Mouse (Mus musculus) erythroblast, adult 5-6 weeks (primary cell): ENCODE data around the gene Dusp14. TPM values are rescaled to one million over a fixed set of nuclear protein-coding genes. Genes with fewer than 3 reads are reported as not detected.

ENCODE experiments used
- ATAC-seq: replicated peaks from 2 replicates; pipeline ENCODE4 v1.8.0; 2016; ENCODE audit warnings: moderate number of reproducible peaks, mild to moderate bottlenecking, moderate TSS enrichment, inconsistent platforms; ENCODE audit not compliant: poor library complexity, low FRiP score, severe bottlenecking
- total RNA-seq, 2 experiments: library from RNA; stranded (forward) in 1 of 2; stranded (reverse) in 1 of 2; fragments of 150-400 nt in 1 of 2; fragments of 200-764, 138-1000 nt in 1 of 2; gene quantifications; 2 replicates each; pipeline versions ENCODE4 v1.2.3 to v1.2.4; 2015 to 2017; ENCODE audit warnings: low replicate concordance in 2 of 2

Gene Dusp14
- total RNA-seq, 2 experiments from 2014 or later: not detected

DNA sequence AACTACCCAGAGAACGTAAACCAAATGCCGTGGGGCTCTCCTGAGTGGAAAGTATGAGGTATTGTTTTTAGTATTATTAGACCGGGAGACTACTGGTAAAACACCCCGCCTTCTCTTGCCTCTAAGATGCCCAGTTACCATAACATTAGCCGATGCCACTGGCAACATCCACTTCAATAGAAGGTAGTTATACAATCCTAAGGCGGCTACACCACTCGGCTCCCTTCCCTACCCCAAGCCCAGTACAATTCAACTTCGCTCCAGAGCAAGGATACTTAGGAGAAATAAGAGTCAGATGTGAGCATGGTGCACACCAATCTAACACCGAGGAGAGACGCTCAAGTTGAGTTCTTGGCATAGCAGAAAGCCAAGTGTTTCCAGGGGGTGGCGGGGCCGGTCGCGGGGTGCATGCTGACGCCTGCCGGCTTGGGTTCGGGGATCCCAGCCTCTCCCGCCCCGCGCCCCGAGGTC lies 1.3 kb downstream of the Dusp14 start:
- ATAC-seq: no peak

DNA sequence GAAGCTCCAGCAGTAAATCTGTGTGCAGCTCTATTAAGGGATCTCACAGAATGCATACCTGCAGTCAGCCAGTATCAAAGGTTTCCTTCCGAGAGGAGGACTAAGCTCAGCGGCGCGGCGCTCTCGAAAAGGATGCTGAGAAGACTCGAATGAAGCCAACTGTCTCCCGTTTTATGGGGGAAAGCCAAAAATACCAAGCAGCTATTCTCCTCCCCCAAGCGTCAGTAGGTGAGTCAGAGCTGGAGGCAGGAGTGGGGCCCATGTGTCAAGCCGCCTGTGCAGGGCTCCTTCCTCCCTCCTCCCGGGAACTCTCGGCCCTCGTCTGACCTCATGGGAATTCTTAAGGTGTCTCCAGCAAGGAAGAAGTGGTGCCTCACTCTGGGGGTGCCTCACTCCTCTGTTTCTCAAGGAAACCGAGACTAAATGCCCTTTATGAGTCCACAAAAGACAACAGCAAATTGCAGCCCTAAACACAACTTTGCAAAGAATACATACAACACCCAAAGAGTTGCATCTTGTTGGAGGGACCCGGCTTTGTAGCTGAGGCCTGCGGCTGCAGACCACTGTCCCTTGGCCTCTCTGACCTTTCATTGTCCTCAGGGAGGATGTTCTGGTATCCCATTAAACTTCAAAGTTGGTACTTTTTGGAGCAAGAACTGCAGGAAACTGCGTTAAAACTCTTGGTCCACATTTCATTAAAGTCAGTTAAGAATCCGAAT lies 2.0 kb downstream of the Dusp14 start:
- ATAC-seq: no peak

DNA sequence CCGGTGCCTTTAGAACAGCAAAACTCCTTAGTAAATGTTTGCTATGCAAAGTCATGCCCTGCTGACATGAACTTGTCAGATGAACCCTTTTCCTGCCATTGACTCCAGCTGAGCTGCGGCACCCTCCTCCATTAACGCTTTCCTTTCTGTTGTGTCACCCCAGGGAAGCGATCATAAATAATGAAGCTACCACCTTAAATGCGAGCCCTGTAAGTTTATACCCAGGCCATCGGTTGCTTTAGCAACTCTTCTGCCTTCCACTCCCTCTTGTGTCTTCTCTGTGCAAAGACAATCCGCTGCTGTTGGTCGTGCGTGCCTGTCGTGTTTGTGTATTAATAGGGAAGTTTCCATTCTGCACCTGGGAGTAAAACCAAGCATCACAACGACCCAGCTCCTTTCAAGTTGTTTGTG lies 3.0 kb downstream of the Dusp14 start:
- no peak for ATAC-seq

DNA sequence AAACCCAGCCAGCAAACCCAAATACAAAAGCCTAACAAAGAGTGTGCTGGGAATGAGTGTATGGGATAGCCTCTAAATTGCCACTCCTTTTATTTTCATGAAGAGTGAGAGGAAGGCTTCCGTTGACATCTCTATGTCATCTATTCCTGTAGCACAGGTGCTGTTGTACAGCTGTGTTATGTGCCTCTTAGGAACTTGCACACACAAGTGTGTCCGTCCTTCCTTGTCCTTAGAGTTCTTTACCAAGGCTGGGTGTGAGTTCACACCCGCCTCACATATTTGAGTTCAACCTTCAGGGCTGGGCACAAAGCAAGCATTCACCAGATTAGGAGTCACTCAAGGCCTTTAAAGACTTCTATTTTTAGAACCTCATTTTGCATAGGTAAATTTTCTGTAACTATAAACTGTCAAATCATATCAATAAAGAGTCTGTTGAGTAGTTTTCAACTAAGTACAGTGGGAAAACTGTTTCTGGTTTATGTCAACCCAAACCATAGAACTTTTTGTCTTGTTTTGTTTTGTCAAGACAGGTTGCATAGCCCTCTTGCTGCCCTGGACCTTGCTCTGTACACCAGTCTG lies 5.3 kb downstream of the Dusp14 start:
- no peak for ATAC-seq

DNA sequence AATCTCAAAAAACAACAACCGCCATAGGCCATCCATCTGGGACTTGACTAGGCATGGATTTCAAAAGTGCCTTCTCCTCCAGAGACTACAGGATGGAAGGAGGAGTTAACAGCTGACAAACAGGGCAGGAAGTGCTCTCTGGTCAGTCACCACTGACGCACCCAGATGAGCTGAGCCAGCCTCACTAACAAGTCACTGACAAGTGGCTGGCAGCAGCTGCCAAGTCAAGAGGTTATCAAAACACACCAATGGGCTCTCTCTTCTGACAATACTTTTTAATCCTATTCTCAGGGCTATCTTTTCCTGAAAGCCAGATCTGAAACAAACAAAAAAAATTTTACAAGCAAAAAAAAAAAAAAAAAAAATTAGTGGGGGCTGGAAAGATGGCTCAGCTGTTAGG lies 6.3 kb downstream of the Dusp14 start:
- ATAC-seq: no peak

DNA sequence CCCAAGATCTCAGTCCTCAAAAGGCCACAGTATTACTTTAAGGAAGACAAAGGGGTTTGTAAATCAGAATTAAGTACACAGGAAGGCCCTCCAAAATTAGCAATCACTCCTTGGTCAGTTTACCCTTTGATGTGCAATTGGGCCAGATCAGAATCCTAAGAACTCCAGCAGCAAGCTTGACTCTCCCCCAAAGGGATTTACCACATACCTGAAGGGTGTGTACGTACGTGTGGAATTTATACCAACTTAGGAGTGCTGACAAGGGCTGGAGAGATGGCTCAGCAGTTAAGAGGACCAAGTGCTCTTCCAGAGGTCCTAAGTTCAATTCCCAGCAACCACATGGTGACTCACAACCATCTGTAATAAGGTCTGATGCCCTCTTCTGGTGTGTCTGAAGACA lies 7.2 kb downstream of the Dusp14 start:
- no peak for ATAC-seq

DNA sequence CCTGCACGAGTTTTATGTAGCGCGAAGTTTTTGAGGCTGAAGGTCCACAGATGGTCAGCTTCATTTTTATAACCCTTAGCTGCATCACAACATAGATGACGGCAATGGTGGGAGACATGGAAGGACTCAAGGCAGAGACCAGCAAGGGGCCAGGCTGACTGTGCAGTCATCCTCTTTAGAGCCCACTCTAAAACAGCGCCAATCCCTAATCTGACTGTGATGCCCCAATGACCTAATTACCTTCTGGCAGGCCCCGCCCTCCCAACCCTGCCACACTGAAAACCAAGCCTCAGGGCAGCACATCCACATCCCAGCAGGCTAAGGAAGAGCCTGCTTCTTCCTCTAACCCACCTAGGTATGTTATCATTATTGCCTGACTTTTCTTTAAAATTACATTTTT lies 8.4 kb downstream of the Dusp14 start:
- no peak for ATAC-seq

DNA sequence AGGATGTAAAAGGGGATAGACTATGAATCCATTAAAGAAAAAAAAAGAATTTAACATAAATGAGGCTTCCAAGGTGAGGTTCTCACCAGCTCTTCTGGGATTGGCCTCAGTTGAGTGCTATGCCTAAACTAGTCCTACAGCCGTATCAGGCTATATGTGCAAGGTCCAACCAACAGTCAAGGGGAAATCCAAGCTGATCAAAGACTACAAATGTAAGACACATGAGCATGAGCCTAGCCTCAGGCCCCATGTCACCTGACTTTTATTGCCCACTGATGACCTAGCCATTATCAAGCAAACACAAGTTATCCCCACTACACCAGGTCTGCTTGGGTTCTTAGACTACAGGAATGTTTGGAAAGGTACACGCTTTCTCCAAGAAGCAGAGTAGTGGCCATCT lies 9.3 kb downstream of the Dusp14 start:
- no peak for ATAC-seq

DNA sequence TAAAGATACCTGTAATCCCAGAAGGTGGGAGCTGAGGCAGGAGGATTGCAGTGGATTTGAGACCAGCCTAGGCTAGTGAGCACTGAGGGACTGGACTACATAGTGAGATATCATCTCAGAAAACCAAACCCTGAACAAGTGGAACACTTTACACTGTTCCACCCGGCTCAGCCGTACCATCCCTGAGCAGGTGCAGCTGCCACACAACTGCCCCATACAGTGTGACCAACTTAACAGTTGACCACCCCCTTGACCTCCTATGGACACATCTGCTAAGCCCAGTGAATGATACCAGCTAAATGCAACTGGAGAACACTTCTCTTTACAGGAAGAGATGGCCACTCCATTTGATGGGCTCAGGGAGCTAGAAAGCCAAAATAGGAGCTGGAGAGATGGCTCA lies 11.6 kb downstream of the Dusp14 start:
- ATAC-seq: no peak

DNA sequence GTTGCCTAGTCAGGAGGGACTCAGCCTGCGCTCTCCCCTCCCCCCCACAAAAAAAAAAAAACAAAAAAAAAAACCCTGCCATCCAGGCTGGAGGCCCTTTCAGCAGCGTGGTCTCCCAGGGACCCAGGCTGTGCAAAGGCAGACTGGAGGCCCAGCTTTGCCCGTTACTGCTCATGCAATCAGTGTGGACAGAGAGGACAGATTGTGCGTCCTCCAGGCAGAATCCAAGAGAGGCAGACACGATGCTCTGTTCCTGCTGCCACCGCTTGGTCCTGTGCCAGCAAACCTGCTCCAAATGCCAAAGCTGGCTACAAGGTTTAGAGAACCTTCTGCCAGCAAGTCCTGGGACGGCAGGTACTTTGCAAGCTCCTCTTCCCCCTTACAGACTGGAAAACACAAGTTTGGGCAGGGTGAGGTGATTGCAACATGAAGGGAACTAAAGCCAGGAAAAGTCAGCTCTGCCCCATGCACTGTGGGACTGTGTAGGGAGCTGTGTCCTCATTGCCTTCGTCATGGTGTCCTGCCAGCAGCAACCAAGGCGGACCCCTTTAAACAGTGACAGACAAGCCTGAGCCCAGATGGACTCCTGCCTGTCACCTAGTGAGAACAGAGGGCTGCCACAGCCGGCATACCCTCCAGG lies 15.4 kb downstream of the Dusp14 start:
- no peak for ATAC-seq

DNA sequence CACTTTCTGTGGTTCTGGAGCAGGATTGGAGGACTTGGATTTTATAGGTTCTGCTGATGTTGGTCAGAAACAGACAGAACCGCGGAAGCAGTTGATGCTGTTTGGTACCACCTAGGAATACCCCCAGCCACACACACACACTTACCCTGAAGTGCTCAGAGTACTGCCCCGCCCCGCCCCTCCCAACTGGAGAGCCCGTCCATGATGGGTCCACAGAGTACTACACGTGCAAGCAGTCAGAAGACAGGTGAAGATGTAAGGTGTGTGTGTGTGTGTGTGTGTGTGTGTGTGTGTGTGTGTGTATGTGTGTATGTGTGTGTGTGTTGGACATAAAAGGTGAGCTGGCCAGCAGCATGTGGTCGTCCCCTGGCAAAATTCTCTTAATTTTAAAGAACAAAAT lies 16.0 kb downstream of the Dusp14 start:
- ATAC-seq: no peak

DNA sequence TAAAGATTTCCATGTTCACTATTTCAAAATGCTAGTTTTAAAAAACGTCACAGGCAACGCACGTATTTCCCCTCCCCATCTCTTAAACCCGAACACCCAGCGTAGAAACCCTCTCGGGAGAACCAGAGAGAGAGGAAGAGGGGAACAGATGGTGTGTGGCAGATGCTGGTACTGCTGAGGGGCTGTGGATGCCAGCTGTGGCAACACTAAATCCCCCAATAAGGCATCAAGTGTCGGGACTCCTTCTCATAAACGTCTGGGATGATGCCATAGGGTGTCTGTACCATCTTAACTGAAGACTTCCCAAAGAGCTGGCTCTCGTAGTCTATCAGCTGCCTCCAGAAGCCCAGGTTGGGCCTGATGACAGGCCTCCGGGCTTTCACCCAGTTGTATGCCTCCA lies 20.6 kb downstream of the Dusp14 start:
- ATAC-seq: no peak

DNA sequence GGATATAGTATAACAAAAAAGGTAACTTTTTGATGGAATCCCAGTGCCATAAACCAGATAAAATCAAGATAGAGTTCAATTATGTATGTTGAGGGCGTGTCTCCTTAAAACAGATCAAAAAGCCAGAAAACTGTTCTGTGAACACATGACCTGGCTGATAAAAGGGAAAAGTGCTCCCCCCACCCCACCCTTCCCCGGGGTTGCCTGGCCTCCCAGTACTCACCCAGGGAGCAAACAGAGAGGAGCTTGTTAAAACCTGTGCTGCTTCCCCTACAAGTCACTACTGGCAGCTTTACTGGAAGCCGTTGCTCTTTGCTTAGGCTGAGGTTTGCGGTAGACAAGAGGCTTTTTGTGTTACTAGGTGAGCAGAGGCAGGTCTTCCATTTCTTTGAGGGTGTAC lies 21.8 kb downstream of the Dusp14 start:
- ATAC-seq: no peak

DNA sequence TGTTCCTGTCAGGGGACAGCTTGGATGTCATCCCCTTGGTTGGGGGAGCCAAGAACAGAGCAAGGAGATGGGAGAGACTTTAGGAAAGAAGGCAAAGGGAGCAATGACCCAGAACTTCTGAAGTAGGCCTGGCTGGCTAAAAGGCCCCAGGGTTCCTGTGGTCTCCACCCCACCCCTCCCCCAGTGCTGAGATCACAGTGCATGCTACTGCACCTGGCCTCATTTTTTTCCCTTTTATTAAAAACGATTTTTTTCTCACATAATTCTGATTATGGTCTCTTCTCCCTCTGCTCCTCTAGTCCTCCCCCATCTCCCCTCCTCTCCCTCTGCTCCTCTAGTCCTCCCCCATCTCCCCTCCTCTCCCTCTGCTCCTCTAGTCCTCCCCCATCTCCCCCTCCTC lies 24.1 kb downstream of the Dusp14 start:
- ATAC-seq: no peak

DNA sequence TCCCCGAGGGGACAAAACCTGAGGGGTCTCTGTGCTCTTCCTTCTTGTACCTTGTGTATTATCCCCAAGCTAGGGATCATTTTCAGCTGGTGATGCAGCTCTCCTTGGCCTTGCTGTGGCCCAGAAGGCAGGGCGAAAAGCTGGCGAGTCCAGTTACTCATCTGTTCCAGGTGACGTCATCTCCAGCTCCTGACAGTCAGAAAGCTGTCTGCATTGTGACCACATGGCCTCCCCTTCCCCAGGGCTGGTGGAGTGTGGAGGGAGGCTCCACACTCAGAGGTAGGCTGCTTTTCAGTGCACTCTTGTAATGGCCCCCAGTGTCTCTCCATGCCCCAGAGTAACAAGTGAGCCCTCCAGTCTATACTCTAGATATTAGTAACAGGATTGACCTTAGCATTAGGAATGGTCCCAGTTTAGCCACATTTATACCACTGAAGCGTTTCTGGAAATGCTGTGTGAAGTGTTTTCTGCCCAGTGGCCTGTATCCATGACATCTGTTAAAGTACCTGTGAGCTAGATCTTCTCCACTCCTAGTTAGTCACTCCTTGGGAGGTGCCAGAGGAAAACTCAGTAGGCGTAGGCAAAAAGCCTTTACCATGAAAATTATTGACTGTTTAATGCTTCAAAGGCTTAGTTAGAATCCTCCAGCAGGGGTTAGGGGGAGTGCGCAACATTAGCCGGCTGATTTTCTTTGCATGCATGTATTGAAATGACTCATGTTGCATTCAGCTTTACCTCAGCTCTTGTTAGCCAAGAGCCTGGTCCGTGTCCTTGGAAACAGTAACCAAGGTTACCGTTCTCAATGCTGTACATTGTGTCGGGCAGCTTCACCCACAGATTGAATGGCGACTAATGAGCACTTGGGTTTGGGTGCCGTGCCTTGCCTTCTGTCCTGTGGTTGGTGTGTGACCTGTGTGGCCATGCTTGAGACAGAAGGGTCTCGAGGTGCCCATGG lies 26.0 kb downstream of the Dusp14 start:
- ATAC-seq: no peak

DNA sequence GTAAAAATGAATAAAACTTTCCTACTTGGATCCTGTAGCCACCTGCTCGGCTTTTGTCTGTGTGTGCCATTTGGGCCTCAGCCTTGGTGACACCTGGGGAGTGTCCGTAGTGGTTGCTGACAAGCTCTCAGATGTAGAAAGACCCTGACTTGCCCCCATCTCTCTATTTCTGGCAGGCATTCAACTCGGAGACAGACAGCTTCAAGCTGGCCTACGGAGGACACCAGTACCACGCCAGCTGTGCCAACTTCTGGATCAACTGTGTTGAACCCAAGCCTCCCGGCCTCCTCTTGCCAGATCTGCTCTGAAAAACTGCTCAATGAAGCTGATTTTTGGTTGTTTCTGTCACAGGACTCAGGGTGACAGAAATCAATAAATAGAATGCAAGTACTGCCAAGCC lies 28.4 kb downstream of the Dusp14 start:
- ATAC-seq: no peak

DNA sequence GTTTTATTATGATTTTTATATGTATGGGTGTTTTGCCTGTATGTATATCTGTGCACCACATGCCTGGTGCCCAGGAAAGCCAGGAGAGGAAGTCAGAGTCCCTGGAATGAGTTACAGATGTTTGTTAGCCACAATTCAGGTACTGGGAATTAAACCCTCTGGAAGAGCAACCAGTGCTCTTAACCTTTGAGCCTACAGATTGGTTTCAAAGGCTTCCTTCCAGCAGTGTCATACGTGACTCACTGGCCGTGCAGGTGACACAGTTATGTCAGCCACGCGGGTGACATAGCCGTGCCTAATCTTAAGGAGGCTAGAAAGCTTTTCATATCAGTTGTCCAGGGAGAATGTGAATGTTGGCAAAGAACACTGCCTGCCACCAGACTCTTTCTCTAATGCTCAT lies 35.4 kb downstream of the Dusp14 start:
- ATAC-seq: no peak

DNA sequence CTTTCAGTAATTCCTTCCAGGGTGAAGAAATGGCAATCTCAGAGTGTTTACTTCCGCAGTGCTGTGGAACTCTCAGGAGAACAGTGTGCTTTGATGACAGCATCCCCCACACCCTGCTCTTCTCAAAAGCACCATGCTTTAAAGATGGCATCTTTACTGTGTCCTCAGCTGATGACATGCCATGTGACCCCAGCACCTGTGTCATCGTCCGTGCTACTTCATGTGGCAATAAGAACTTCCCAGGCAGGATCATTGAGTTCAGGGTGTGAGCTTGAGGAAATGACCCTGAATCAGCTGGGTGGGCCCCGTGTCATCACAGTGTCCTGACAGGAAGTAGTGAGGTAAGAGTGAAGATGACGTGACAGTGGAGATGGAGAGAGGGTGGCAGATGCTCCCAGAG lies 36.5 kb downstream of the Dusp14 start:
- no peak for ATAC-seq

DNA sequence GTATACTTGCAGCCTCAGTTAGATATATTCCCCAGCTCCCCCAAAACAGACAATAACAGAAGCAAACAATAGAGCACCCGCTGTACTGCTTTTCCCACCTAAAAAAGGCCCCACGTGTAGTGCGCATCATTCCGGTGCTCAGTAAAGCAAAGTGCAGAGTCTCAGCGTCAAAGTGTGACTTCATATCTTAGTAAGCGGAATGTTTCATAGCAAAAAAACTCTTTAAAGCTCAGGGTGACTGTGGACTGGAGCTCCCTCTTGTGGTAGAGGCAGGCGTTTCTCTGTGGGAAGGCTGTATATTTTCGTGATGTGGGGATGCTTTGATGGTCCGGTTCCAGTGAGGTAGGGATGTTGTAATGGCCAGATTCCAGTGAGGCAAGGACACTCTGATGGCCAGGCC lies 37.1 kb downstream of the Dusp14 start:
- ATAC-seq: 0 out of 2 replicates have a peak, but pooled peaks have one; percentile 42
